In genomic region chr17:50160357-50160756, GRCm38 (mm10) we compare ENCODE assay signal across 12 mouse cellular contexts.
"Had no signal": no experiment of that assay in that cellular context is flagged by ENCODE, and none has a peak within 500 bp of the region (broad histone marks: within the 10 kb centered on the region; RNA-seq: fewer than 3 reads in every experiment).

No protein-coding gene starts in this region.

- H3K4me2 ChIP-seq: limb, embryonic 15.5 days; liver, embryonic 13.5 days; midbrain, embryonic 12.5 days; neural tube, embryonic 13.5 days had no signal

- H3K36me3 ChIP-seq: midbrain, embryonic 12.5 days had no signal

- H3K27ac ChIP-seq: limb, embryonic 15.5 days; midbrain, embryonic 12.5 days had no signal

- H3K27me3 ChIP-seq: limb, embryonic 15.5 days; liver, embryonic 13.5 days; midbrain, embryonic 12.5 days; neural tube, embryonic 13.5 days had no signal

- ATAC-seq: midbrain, embryonic 16.5 days had no signal

- DNase-seq: kidney, postnatal 25 days; layer of hippocampus, adult 9-11 months; layer of hippocampus, postnatal 36 days; liver, embryonic 13.5 days; lung, adult 18-20 months; right cerebral cortex, adult 18-20 months; right cerebral cortex, postnatal 25 days; thymus, postnatal 36 days had no signal

- H3K9ac ChIP-seq: limb, embryonic 15.5 days; liver, embryonic 13.5 days; midbrain, embryonic 12.5 days; neural tube, embryonic 13.5 days had no signal

- H3K9me3 ChIP-seq: liver, embryonic 13.5 days had no signal

- H3K4me3 ChIP-seq: limb, embryonic 15.5 days; liver, embryonic 13.5 days; midbrain, embryonic 12.5 days; neural tube, embryonic 13.5 days had no signal

- H3K4me1 ChIP-seq: midbrain, embryonic 12.5 days had no signal
